26 mouse cellular contexts compared by ENCODE assay signal in the genomic region with DNA sequence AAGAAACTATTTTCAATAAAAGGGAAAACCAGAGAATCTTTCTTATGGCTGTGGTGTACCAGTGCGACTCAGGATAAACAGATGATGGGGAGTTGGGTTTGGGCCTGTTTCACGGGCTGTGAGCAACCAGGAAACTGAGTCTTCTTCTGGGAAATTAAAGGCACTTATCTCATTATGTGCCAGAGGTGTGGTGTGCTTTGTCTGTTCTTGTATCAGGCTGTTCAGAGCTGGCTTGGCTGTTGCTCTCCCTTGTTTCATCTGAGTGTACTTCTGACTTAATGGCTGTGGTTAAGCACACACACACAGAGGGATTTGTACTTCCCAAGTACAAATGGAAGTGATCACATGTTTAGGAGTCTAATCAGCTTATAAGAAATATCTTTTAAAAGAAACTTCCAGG. TPM values are rescaled to one million over a fixed set of nuclear protein-coding genes. Genes with fewer than 3 reads are reported as not detected.
DNase-seq lines count a peak whose midpoint lies in the region; ATAC-seq and TF ChIP-seq lines count a peak whose summit lies in the region.
"Had no signal": no experiment of that assay in that cellular context is flagged by ENCODE, and none has a peak within 500 bp of the region (broad histone marks: within the 10 kb centered on the region; RNA-seq: fewer than 3 reads in every experiment).

No protein-coding gene starts in this region.

- no peaks in the 10 kb centered on the region for H3K36me3 ChIP-seq in liver, embryonic 11.5 days (ENCODE audit: control insufficient read depth, insufficient read depth, low read length)
- no peaks in the 10 kb centered on the region for H3K36me3 ChIP-seq in liver, postnatal 0 days (replicated peaks; ENCODE audit: insufficient read depth, low read length)
- no peaks in the 10 kb centered on the region for H3K36me3 ChIP-seq in liver, embryonic 14.5 days (replicated peaks; ENCODE audit: control insufficient read depth, insufficient read depth, low read depth)
- H3K36me3 ChIP-seq: embryonic facial prominence, embryonic 10.5 days; embryonic facial prominence, embryonic 12.5 days; forebrain, embryonic 15.5 days; G1E had no signal

- no peaks in the 10 kb centered on the region for H3K4me1 ChIP-seq in liver, embryonic 11.5 days (replicated peaks; ENCODE audit: control insufficient read depth, insufficient read depth, low read length)
- no peaks in the 10 kb centered on the region for H3K4me1 ChIP-seq in liver, postnatal 0 days (ENCODE audit: insufficient read depth)
- 0 out of 4 replicates have a peak, but pooled peaks cover 0 to 5% of the 10 kb centered on the region in 2 experiments for H3K4me1 ChIP-seq in liver, embryonic 14.5 days (replicated peaks; ENCODE audit: control insufficient read depth in 2 of 2, insufficient read depth in 2 of 2, low read length in 1 of 2)
- H3K4me1 ChIP-seq: embryonic facial prominence, embryonic 10.5 days; embryonic facial prominence, embryonic 12.5 days; forebrain, embryonic 13.5 days; forebrain, embryonic 15.5 days had no signal

- peak; percentile 39 for ATAC-seq in liver, embryonic 11.5 days (replicated peaks; ENCODE audit: low FRiP score)
- ATAC-seq in liver, postnatal 0 days, result no peak
- peak; percentile 37; the same call in 1 of the 2 replicates for ATAC-seq in liver, embryonic 14.5 days (ENCODE audit: insufficient read depth)
- ATAC-seq: activated CD4-positive, CD25-positive, alpha-beta regulatory T cell, adult 4 months; CD4-positive, CD25-positive, alpha-beta regulatory T cell, adult 4 months; forebrain, embryonic 13.5 days; forebrain, embryonic 15.5 days; forebrain, postnatal 0 days; Patski had no signal

- no peak overlapping the region for H3K4me3 ChIP-seq in liver, embryonic 11.5 days (ENCODE audit: low read depth, low read length)
- no peak overlapping the region for H3K4me3 ChIP-seq in liver, postnatal 0 days (ENCODE audit: low read depth, low read length)
- no peak overlapping the region for H3K4me3 ChIP-seq in liver, embryonic 14.5 days (ENCODE audit: insufficient read depth in 1 of 2, low read depth in 2 of 2, low read length in 2 of 2)
- H3K4me3 ChIP-seq: embryonic facial prominence, embryonic 10.5 days; embryonic facial prominence, embryonic 12.5 days; forebrain, embryonic 13.5 days; forebrain, embryonic 15.5 days had no signal

- H3K9ac ChIP-seq in liver, embryonic 11.5 days (ENCODE audit: low read depth, low read length), result no peak overlapping the region
- H3K9ac ChIP-seq in liver, postnatal 0 days (replicated peaks), result no peak overlapping the region
- H3K9ac ChIP-seq in liver, embryonic 14.5 days (replicated peaks), result no peak overlapping the region
- H3K9ac ChIP-seq: embryonic facial prominence, embryonic 12.5 days; forebrain, embryonic 13.5 days; forebrain, embryonic 15.5 days; forebrain, postnatal 0 days had no signal

- TF ChIP-seq CTCF in liver, postnatal 0 days (IDR thresholded peaks at IDR 0.05; ENCODE audit: low read depth), result no peak
- TF ChIP-seq CTCF in liver, embryonic 14.5 days (IDR thresholded peaks at IDR 0.05; ENCODE audit: low read depth), result no peak

- H3K4me2 ChIP-seq in liver, embryonic 11.5 days, result no peak overlapping the region
- H3K4me2 ChIP-seq in liver, postnatal 0 days (ENCODE audit: low read depth, low read length), result no peak overlapping the region
- no peak overlapping the region for H3K4me2 ChIP-seq in liver, embryonic 14.5 days (ENCODE audit: low read depth)
- H3K4me2 ChIP-seq: embryonic facial prominence, embryonic 12.5 days; forebrain, embryonic 13.5 days; forebrain, embryonic 15.5 days had no signal

- H3K27ac ChIP-seq in liver, embryonic 11.5 days (ENCODE audit: low read depth, low read length), result no peak overlapping the region
- H3K27ac ChIP-seq in liver, postnatal 0 days (ENCODE audit: low read depth), result no peak overlapping the region
- H3K27ac ChIP-seq in liver, embryonic 14.5 days, result no peak overlapping the region
- H3K27ac ChIP-seq: embryonic facial prominence, embryonic 10.5 days; embryonic facial prominence, embryonic 12.5 days; forebrain, embryonic 13.5 days; forebrain, embryonic 15.5 days had no signal

- no peak for DNase-seq in liver, embryonic 11.5 days (ENCODE audit: low spot score)
- no peak for DNase-seq in liver, postnatal 0 days
- DNase-seq in c-Kit-positive CD71-positive TER-119-negative erythroid progenitor cells, embryonic 14.5 days (ENCODE audit: low read depth), result peak; percentile 11
- DNase-seq in liver, embryonic 14.5 days (ENCODE audit: low read depth in 3 of 3, low spot score in 3 of 3), result no peak
- DNase-seq in cerebellum, adult 11 months, result no peak
- DNase-seq: adrenal gland, adult 8-10 months; adrenal gland, postnatal 14 days; adrenal gland, postnatal 36 days; B cell, adult 2 months; cerebellum, adult 11-12 months; cerebellum, adult 2 months; cerebellum, adult 9-11 months; cerebellum, postnatal 14 days; forebrain, postnatal 0 days had no signal

- 68% methylated on average over 2 of the region's 2 CpGs for WGBS in liver, embryonic 11.5 days
- 58% methylated on average over 2 of the region's 2 CpGs for WGBS in liver, postnatal 0 days (ENCODE audit: insufficient replicate concordance)
- 37% methylated on average over 2 of the region's 2 CpGs for WGBS in liver, embryonic 14.5 days (ENCODE audit: insufficient replicate concordance)

- TF ChIP-seq EP300 in liver, postnatal 0 days (IDR thresholded peaks at IDR 0.05; ENCODE audit: low read depth), result no peak
- no peak for TF ChIP-seq EP300 in liver, embryonic 14.5 days (IDR thresholded peaks at IDR 0.05; ENCODE audit: low read depth)

- H3K27me3 ChIP-seq in liver, embryonic 11.5 days (replicated peaks; ENCODE audit: control insufficient read depth, insufficient read depth, low read length), result no peaks in the 10 kb centered on the region
- no peaks in the 10 kb centered on the region for H3K27me3 ChIP-seq in liver, postnatal 0 days (ENCODE audit: insufficient read depth, low read length)
- no peaks in the 10 kb centered on the region for H3K27me3 ChIP-seq in liver, embryonic 14.5 days (ENCODE audit: control insufficient read depth, insufficient read depth, low read length)
- H3K27me3 ChIP-seq: CH12.LX; embryonic facial prominence, embryonic 12.5 days; forebrain, embryonic 13.5 days; forebrain, embryonic 15.5 days had no signal

- H3K9me3 ChIP-seq in liver, embryonic 11.5 days (ENCODE audit: control insufficient read depth, low read length), result no peaks in the 10 kb centered on the region
- H3K9me3 ChIP-seq in liver, postnatal 0 days (ENCODE audit: low read length), result no peaks in the 10 kb centered on the region
- no peaks in the 10 kb centered on the region for H3K9me3 ChIP-seq in liver, embryonic 14.5 days (ENCODE audit: control insufficient read depth, low read length)
- H3K9me3 ChIP-seq: embryonic facial prominence, embryonic 10.5 days; embryonic facial prominence, embryonic 12.5 days; forebrain, embryonic 13.5 days; forebrain, embryonic 15.5 days; G1E had no signal

RNA-seq across cellular contexts. Expression of gene 4933425L06Rik, which starts 22.5 kb away (rescaled TPM):
- not detected in 2 replicates for polyA plus RNA-seq in liver, embryonic 11.5 days (2014; fragmentation: Nextera tagmentation; extraction: Ambion mirVana)
- polyA plus RNA-seq in liver, postnatal 0 days (2015; fragmentation: Nextera tagmentation; extraction: Ambion mirVana), result not detected in 2 replicates
- not detected in 2 replicates for polyA plus RNA-seq in liver, embryonic 14.5 days (2012; rRNA removed)
- polyA plus RNA-seq in liver, embryonic 14.5 days (2014; fragmentation: Nextera tagmentation; extraction: Ambion mirVana), result not detected in 2 replicates
- polyA plus RNA-seq: activated CD4-positive, CD25-positive, alpha-beta regulatory T cell, adult 4 months; CD4-positive, CD25-positive, alpha-beta regulatory T cell, adult 4 months; cerebellum, adult 2 months; cortical plate, adult 2 months; embryonic facial prominence, embryonic 10.5 days; embryonic facial prominence, embryonic 12.5 days; embryonic facial prominence, embryonic 14.5 days; forebrain, embryonic 11.5 days; forebrain, embryonic 13.5 days; forebrain, embryonic 15.5 days; forebrain, postnatal 0 days; G1E; Patski had no signal

RNA-seq across cellular contexts. Expression of gene Rgs7bp, which starts 49.7 kb away (rescaled TPM):
- 0.74 and 0.81 TPM in 2 replicates for polyA plus RNA-seq in liver, embryonic 11.5 days (2014; fragmentation: Nextera tagmentation; extraction: Ambion mirVana)
- polyA plus RNA-seq in liver, postnatal 0 days (2015; fragmentation: Nextera tagmentation; extraction: Ambion mirVana), result 0.45 and 0.58 TPM in 2 replicates
- polyA plus RNA-seq in liver, embryonic 14.5 days (2012; rRNA removed), result 0.17 and 0.23 TPM in 2 replicates
- 0.20 and 0.24 TPM in 2 replicates for polyA plus RNA-seq in liver, embryonic 14.5 days (2014; fragmentation: Nextera tagmentation; extraction: Ambion mirVana)
- polyA plus RNA-seq: activated CD4-positive, CD25-positive, alpha-beta regulatory T cell, adult 4 months; CD4-positive, CD25-positive, alpha-beta regulatory T cell, adult 4 months; G1E; Patski had no signal
